Mouse (Mus musculus): ENCODE measurements at regions not wholly inside any gene's neighbourhood (a gene's known extent, or its start where the extent isn't known, plus 50 kb on each side); places are given as distances from the start of the nearest gene placed in this dataset.

- no peak for TF ChIP-seq CHD2 (IDR thresholded peaks at IDR 0.05; ENCODE audit: low read depth, low read length)
- no peak for TF ChIP-seq ZNF384 (IDR thresholded peaks at IDR 0.05; ENCODE audit: low read depth, low read length)
Measured at GRCm38 (mm10) chr2:46168488-46168887, 1051.3 kb upstream of the Zeb2 start.

All from ES-E14 (cell line).